Mouse (Mus musculus): Measurements from ENCODE around the gene Vmn2r-ps130. TPM values are rescaled to one million over a fixed set of nuclear protein-coding genes. Genes with fewer than 3 reads are reported as not detected.

Gene Vmn2r-ps130
- polyA plus RNA-seq (2015; fragmentation: Nextera tagmentation; extraction: Ambion mirVana): not detected in 2 replicates

GRCm38 (mm10) chr17:23060866-23061265 lies at the start of gene Vmn2r-ps130:
Gene Vmn2r-ps130, plus strand, starts transcription at chr17:23061166.

Other genes starting within 250 kb of the Vmn2r-ps130 start
- 8.0 and 10.5 TPM in 2 replicates for gene Zfp945, start 194.0 kb upstream of the Vmn2r-ps130 start, polyA plus RNA-seq (2015; fragmentation: Nextera tagmentation; extraction: Ambion mirVana)
- not detected in 2 replicates for gene Vmn2r113, start 118.2 kb upstream of the Vmn2r-ps130 start, polyA plus RNA-seq (2015; fragmentation: Nextera tagmentation; extraction: Ambion mirVana)
- 3.1 and 4.1 TPM in 2 replicates for gene Zfp40, start 132.1 kb downstream of the Vmn2r-ps130 start, polyA plus RNA-seq (2015; fragmentation: Nextera tagmentation; extraction: Ambion mirVana)